Mouse (Mus musculus) embryonic facial prominence, embryonic 13.5 days (tissue): ENCODE results near the gene Mtif3. TPM values are rescaled to one million over a fixed set of nuclear protein-coding genes. Genes with fewer than 3 reads are reported as not detected.

ENCODE experiments used
- ATAC-seq: fragments of 200-750 bp; cut with Nextera tagmentation; 2 replicates; pipeline ENCODE4 v1.8.0; 2017; ENCODE audit warnings: low read depth; ENCODE audit not compliant: insufficient number of reproducible peaks, insufficient read depth, low FRiP score, low TSS enrichment
- H3K27ac ChIP-seq: fragments of 300-500 bp; sonication (generic); 2 replicates; pipeline ENCODE4 v1.5.1; 2015; ENCODE audit warnings: moderate library complexity, mild to moderate bottlenecking, inconsistent platforms
- H3K27me3 ChIP-seq: fragments of 300-500 bp; sonication (generic); 2 replicates; pipeline ENCODE4 v1.6.1; 2015; ENCODE audit warnings: mild to moderate bottlenecking, inconsistent platforms
- H3K36me3 ChIP-seq: fragments of 300-500 bp; sonication (generic); 2 replicates; pipeline ENCODE4 v1.6.1; 2015; ENCODE audit warnings: mild to moderate bottlenecking, inconsistent platforms
- H3K4me1 ChIP-seq: fragments of 300-500 bp; sonication (generic); 2 replicates; pipeline ENCODE4 v1.6.1; 2015; ENCODE audit warnings: inconsistent platforms
- H3K4me2 ChIP-seq: fragments of 300-500 bp; sonication (generic); 2 replicates; pipeline ENCODE4 v1.6.1; 2015; ENCODE audit warnings: moderate library complexity, mild to moderate bottlenecking, inconsistent platforms
- H3K4me3 ChIP-seq: fragments of 300-500 bp; sonication (generic); 2 replicates; pipeline ENCODE4 v1.5.1; 2015; ENCODE audit warnings: mild to moderate bottlenecking, inconsistent platforms
- H3K9ac ChIP-seq: fragments of 300-500 bp; sonication (generic); 2 replicates; pipeline ENCODE4 v1.6.1; 2015; ENCODE audit warnings: mild to moderate bottlenecking, inconsistent platforms
- H3K9me3 ChIP-seq: fragments of 300-500 bp; sonication (generic); 2 replicates; pipeline ENCODE4 v1.6.1; 2016; ENCODE audit warnings: inconsistent platforms
- WGBS: fragments of 180-500 bp; shearing (Covaris S2); methylation state at CpG from one replicate; pipeline ENCODE4 v1.1.7; 2015; ENCODE audit warnings: mixed read lengths; 5-methylcytosine and 5-hydroxymethylcytosine counted together
- polyA plus RNA-seq: library from polyadenylated mRNA; unstranded; fragments of >200 nt; fragmentation: Nextera tagmentation; extraction: Ambion mirVana; gene quantifications from 2 replicates; pipeline ENCODE4 v1.2.1, GENCODE M21; 2015

The Mtif3 gene
- polyA plus RNA-seq, 1 experiment from 2014 or later: 28.5 TPM

DNA sequence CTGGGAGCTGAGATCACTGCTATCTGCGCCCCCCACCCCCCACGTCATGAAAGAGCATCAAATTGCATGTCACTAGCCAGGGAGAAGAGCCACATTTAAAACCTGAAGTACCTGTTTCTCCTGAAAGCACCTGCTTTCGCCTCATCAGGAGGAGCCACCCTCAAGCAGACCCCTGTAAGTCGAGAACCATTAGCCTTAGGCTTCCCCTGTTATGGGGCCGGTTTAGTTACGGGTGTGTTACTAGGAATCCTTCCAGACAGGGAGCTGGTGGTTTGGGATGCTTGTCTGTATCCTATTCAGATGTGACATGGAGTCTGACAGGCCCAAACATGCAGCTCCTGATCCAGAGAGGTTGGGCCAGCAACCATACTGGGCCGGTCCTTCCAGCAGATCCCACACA is 50.2 kb downstream of the Mtif3 start:
- H3K27me3 ChIP-seq: peaks cover 9% of the 10 kb centered on the region; the same call in 1 of the 2 replicates
- H3K9me3 ChIP-seq: no peaks in the 10 kb centered on the region
- H3K27ac ChIP-seq: no peak overlapping the region
- no peak overlapping the region for H3K4me3 ChIP-seq
- no peaks in the 10 kb centered on the region for H3K36me3 ChIP-seq
- peak; percentile 63 for ATAC-seq
- no peak overlapping the region for H3K4me2 ChIP-seq
- no peaks in the 10 kb centered on the region for H3K4me1 ChIP-seq
- WGBS: 56% methylated on average over 7 of the region's 7 CpGs
- H3K9ac ChIP-seq: no peak overlapping the region

DNA sequence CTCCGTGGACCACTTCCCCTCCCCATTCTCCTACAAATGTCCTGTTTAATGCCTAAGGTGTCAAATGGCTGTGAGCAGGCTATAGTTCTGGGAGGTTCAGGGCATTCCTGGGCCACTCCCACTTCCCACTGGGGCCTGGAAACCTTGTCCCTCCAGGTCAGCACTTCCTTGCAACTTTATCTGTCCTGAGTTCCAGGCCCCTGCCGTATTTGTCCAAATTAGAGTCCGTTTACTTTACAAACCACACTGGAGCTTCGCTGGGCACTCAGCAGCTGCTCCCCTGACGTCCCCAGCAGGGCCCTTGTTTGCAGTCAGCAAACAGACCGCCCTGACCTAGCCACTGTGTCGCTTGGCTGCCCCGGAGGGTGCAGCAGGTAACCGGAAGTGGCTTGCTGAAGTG is 51.4 kb downstream of the Mtif3 start:
- WGBS: 5% methylated on average over 9 of the region's 9 CpGs
- Histone ChIP-seq H3K4me2 (no peak overlapping the region), H3K4me1 (no peaks in the 10 kb centered on the region), H3K36me3 (no peaks in the 10 kb centered on the region), H3K27me3 (peaks cover 18% of the 10 kb centered on the region), H3K9me3 (no peaks in the 10 kb centered on the region), H3K9ac (no peak overlapping the region), H3K27ac (no peak overlapping the region), H3K4me3 (no peak overlapping the region)
- no peak for ATAC-seq

DNA sequence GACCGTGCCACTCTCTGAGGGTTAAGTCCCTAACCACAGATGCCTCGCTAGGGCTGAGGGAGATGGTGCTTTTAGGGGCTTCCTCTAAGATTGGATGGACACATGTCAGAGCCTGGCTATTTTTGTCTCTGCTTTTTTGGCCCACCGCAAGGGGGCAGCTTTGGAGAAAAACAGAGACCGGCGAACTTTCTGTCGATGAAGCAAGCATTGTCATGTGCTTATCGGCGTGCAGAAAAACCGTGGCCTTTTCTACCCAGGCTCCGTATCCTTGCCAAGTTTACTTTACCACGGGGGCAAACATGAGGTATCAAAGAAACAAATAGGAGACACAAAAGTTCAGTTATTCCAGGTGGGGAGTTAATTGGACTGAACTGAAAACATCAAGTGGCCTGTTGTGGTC is 55.0 kb downstream of the Mtif3 start:
- H3K4me1 ChIP-seq: no peaks in the 10 kb centered on the region
- no peaks in the 10 kb centered on the region for H3K36me3 ChIP-seq
- H3K4me3 ChIP-seq: no peak overlapping the region
- no peak overlapping the region for H3K4me2 ChIP-seq
- peaks cover 12% of the 10 kb centered on the region; the same call in 1 of the 2 replicates for H3K27me3 ChIP-seq
- H3K9ac ChIP-seq: no peak overlapping the region
- 51% methylated on average over 11 of the region's 11 CpGs for WGBS
- H3K9me3 ChIP-seq: no peaks in the 10 kb centered on the region
- H3K27ac ChIP-seq: no peak overlapping the region
- ATAC-seq: no peak

- H3K4me3 ChIP-seq: no peak overlapping the region
- no peaks in the 10 kb centered on the region for H3K4me1 ChIP-seq
- 51% methylated on average over 5 of the region's 5 CpGs for WGBS
- no peaks in the 10 kb centered on the region for H3K36me3 ChIP-seq
- H3K9me3 ChIP-seq: no peaks in the 10 kb centered on the region
- H3K27me3 ChIP-seq: peaks cover 10% of the 10 kb centered on the region; the same call in 1 of the 2 replicates
- no peak for ATAC-seq
- no peak overlapping the region for H3K9ac ChIP-seq
- no peak overlapping the region for H3K27ac ChIP-seq
- H3K4me2 ChIP-seq: no peak overlapping the region
Measured at GRCm38 (mm10) chr5:146907533-146907932, 56.1 kb downstream of the Mtif3 start.

DNA sequence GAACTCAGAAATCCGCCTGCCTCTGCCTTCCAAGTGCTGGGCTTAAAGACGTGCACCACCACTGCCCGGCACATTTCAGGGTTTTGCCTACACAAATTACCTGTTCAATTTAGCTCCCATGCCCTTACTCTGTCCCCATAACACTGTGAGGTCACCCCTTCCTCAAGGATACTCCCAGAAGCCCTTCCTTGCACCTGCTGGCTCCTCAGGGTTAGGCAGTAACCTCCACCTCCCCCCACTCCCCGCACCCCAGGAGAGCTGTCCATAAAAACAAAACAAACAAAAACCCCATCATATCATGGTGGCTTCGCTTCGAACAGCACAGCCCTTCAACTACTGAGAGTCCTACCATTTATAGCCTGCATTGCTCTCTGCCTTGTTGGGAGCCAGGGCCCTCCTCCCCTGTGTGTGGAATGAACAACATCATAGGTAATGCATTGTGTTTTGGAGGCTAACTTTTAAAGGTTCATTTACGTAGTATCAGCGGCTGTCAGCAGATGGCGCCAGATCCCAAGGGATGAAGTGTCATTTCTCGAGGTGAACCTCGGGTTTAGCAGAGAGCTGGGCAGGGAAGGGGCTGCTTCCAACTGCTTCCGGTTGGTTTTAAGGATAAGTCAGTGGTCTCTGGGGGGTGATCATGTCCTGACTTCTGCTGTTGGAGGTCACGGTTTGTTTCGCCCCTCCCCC is 58.0 kb downstream of the Mtif3 start:
- Histone ChIP-seq H3K9ac (no peak overlapping the region), H3K27me3 (peaks cover 10% of the 10 kb centered on the region; the same call in 1 of the 2 replicates), H3K4me3 (peak overlapping the region; percentile 24; the same call in 1 of the 2 replicates), H3K9me3 (no peaks in the 10 kb centered on the region), H3K27ac (no peak overlapping the region), H3K4me1 (no peaks in the 10 kb centered on the region), H3K36me3 (no peaks in the 10 kb centered on the region), H3K4me2 (peak overlapping the region; percentile 52)
- whole genome bisulfite sequencing: 24% methylated on average over 14 of the region's 14 CpGs
- no peak for ATAC-seq

DNA sequence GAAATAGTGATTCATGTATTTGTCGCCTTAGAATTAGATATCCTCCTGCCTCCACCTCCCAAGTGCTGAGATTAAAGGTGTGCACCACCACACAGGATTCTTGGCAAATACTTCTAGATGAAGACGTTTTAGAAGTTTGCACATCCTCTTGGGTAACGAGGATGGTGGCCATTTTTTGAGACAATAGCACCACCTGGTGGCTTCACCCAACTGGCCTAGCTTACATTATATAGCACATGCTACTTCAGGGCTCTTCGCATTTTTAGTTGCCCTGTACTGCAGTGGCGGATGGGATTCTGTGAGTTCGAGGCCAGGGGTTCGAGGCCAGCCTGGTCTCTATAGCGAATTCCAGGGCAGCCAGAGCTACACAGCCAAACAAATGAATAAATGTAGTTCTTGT is 59.2 kb downstream of the Mtif3 start:
- WGBS: 31% methylated on average over 8 of the region's 8 CpGs
- Histone ChIP-seq H3K27me3 (peaks cover 10% of the 10 kb centered on the region; the same call in 1 of the 2 replicates), H3K4me3 (no peak overlapping the region), H3K4me2 (no peak overlapping the region), H3K9me3 (no peaks in the 10 kb centered on the region), H3K27ac (no peak overlapping the region), H3K36me3 (no peaks in the 10 kb centered on the region), H3K4me1 (no peaks in the 10 kb centered on the region), H3K9ac (no peak overlapping the region)
- 0 out of 2 replicates have a peak, but pooled peaks have one; percentile 7 for ATAC-seq

Other genes starting within 250 kb of the Mtif3 start
- gene Usp12, start 168.8 kb downstream of the Mtif3 start, polyA plus RNA-seq: 13.0 and 15.9 TPM in 2 replicates
- gene Rpl21, start 130.9 kb downstream of the Mtif3 start, polyA plus RNA-seq: 568 and 633 TPM in 2 replicates
- gene Rasl11a, start 118.7 kb downstream of the Mtif3 start, polyA plus RNA-seq: 12.4 and 14.6 TPM in 2 replicates
- gene Gtf3a, start 15.1 kb downstream of the Mtif3 start, polyA plus RNA-seq: 114 and 117 TPM in 2 replicates
- 13.7 and 13.8 TPM in 2 replicates for gene Lnx2, start 112.8 kb upstream of the Mtif3 start, polyA plus RNA-seq
- 116 and 127 TPM in 2 replicates for gene Polr1d, start 113.2 kb upstream of the Mtif3 start, polyA plus RNA-seq
- not detected in 2 replicates for gene Gsx1, start 224.9 kb upstream of the Mtif3 start, polyA plus RNA-seq